Mouse (Mus musculus): ENCODE data around the gene Exosc1. TPM values are rescaled to one million over a fixed set of nuclear protein-coding genes. Genes with fewer than 3 reads are reported as not detected.
"Not testable (repeated sequence)": the region's sequence is repeated elsewhere in the genome, so short reads cannot be mapped to it uniquely, and the experiment has no call there.

Exosc1 gene
- polyA plus RNA-seq, 1 experiment from 2014 or later = 61.3 TPM

- no peaks in the 10 kb centered on the region for H3K27me3 ChIP-seq (ENCODE audit: control insufficient read depth, insufficient read depth, low read depth, low read length)
- H3K9me3 ChIP-seq (replicated peaks; ENCODE audit: control insufficient read depth, low read length, poor library complexity, severe bottlenecking) = no peaks in the 10 kb centered on the region
- H3K9ac ChIP-seq (ENCODE audit: low read depth, low read length) = no peak overlapping the region
- no peak overlapping the region for H3K27ac ChIP-seq (ENCODE audit: low read length)
- no peak for ATAC-seq
- WGBS = 79% methylated on average over 4 of the region's 4 CpGs
- H3K4me1 ChIP-seq (ENCODE audit: control insufficient read depth, insufficient read depth, low read length) = peaks cover 5% of the 10 kb centered on the region
- no peak overlapping the region for H3K4me2 ChIP-seq (ENCODE audit: low read length)
- no peak overlapping the region for H3K4me3 ChIP-seq (ENCODE audit: low read depth, low read length)
- peaks cover 31% of the 10 kb centered on the region for H3K36me3 ChIP-seq (ENCODE audit: control insufficient read depth, insufficient read depth, low read length)
These were observed 13.8 kb downstream of the Exosc1 start for GRCm38 (mm10) chr19:41919471-41919870.

- peaks cover 25% of the 10 kb centered on the region for H3K4me1 ChIP-seq (ENCODE audit: control insufficient read depth, insufficient read depth, low read length)
- 94% methylated on average over 4 of the region's 4 CpGs for WGBS
- no peak overlapping the region for H3K4me2 ChIP-seq (ENCODE audit: low read length)
- H3K4me3 ChIP-seq (ENCODE audit: low read depth, low read length) = no peak overlapping the region
- H3K27me3 ChIP-seq (ENCODE audit: control insufficient read depth, insufficient read depth, low read depth, low read length) = no peaks in the 10 kb centered on the region
- H3K27ac ChIP-seq (ENCODE audit: low read length) = no peak overlapping the region
- no peak overlapping the region for H3K9ac ChIP-seq (ENCODE audit: low read depth, low read length)
- H3K9me3 ChIP-seq (replicated peaks; ENCODE audit: control insufficient read depth, low read length, poor library complexity, severe bottlenecking) = no peaks in the 10 kb centered on the region
- no peak for ATAC-seq
- peaks cover 25% of the 10 kb centered on the region for H3K36me3 ChIP-seq (ENCODE audit: control insufficient read depth, insufficient read depth, low read length)
These were observed 16.4 kb downstream of the Exosc1 start for GRCm38 (mm10) chr19:41916853-41917252.

DNA sequence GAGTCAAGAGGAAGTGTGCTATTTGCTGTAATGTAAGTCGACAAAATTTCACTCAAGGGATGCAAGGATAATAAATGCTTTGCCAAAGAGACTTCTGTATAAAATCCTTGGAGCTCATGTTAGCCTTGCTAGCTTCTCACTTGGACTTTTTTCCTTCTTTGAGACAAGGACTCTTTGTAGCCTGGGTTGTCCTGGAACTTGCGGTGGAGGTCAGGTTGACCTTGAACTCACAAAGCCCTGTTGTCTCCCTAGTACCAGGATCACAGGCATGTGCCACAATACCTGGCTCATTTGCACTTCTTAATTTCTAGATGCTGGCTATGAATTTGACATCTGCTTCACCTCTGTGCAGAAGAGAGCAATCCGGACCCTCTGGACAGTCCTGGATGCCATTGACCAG lies 17.9 kb downstream of the Exosc1 start:
- no peak for ATAC-seq
- WGBS = 94% methylated on average over 3 of the region's 3 CpGs

DNA sequence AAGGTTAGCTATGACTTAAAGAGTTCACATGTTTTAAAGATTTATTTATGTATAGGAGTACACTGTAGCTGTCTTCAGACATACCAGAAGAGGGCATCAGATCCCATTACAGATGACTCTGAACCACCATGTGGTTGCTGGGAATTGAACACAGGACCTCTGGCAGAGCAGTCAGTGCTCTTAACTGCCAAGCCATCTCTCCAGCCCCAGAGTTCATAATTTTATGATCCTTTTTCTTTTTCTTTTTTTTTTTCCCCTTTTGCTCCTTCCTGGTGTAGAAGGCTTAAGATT lies 18.7 kb downstream of the Exosc1 start:
- not testable (repeated sequence) for ATAC-seq; H3K27me3 ChIP-seq (ENCODE audit: control insufficient read depth, insufficient read depth, low read depth, low read length); H3K27ac ChIP-seq (ENCODE audit: low read length); H3K9ac ChIP-seq (ENCODE audit: low read depth, low read length); H3K4me3 ChIP-seq (ENCODE audit: low read depth, low read length); H3K9me3 ChIP-seq (replicated peaks; ENCODE audit: control insufficient read depth, low read length, poor library complexity, severe bottlenecking)
- Histone ChIP-seq H3K4me1 (ENCODE audit: control insufficient read depth, insufficient read depth, low read length) (peaks cover 25% of the 10 kb centered on the region), H3K36me3 (ENCODE audit: control insufficient read depth, insufficient read depth, low read length) (peaks cover 22% of the 10 kb centered on the region), H3K4me2 (ENCODE audit: low read length) (peak overlapping the region; percentile 83; the same call in 1 of the 2 replicates)

More for the DNA sequence above, 17.9 kb downstream of the Exosc1 start:
- Histone ChIP-seq H3K4me1 (ENCODE audit: control insufficient read depth, insufficient read depth, low read length) (peaks cover 25% of the 10 kb centered on the region), H3K9me3 (replicated peaks; ENCODE audit: control insufficient read depth, low read length, poor library complexity, severe bottlenecking) (no peaks in the 10 kb centered on the region), H3K27ac (ENCODE audit: low read length) (no peak overlapping the region), H3K4me3 (ENCODE audit: low read depth, low read length) (no peak overlapping the region), H3K36me3 (ENCODE audit: control insufficient read depth, insufficient read depth, low read length) (peaks cover 24% of the 10 kb centered on the region), H3K4me2 (ENCODE audit: low read length) (no peak overlapping the region), H3K9ac (ENCODE audit: low read depth, low read length) (no peak overlapping the region), H3K27me3 (ENCODE audit: control insufficient read depth, insufficient read depth, low read depth, low read length) (no peaks in the 10 kb centered on the region)

DNA sequence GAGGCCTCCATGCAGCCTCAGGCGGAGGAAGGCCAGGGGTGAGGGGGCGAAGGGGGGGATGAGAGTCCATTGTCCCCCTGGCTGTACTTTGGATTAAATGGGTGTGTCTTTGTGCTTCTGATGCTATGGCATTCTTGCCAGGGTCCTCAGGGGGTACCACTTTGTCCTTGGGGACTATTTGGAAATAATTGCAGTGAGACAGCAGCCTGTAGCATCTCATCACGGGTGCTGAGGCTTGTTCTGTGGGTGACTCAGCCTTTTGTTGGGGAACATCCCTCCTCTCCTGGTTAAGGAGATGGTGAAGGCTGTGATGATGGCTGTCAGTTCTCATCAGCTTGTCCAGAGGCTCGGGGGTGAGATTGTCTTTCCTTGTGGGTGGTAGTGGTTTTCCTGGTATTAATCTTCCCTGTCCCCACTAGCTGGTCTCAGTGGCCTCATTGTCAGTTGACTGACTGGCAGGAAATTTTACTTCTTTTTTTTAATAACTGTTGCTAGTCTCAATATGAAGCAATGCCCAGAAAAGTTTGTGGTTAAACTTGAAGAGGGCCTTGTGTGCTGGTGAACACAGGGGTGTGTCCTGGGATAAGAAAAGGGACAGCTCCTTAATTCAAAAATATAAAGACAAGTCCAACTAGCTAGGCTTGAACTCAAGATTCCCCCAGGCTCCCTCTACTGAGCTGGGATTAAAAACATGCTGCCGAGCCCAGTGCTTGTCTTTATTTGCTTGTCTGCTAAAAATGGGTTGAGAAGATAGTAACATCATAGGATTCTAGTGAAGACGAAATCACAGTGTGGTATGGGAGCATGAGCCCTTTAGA lies 19.2 kb downstream of the Exosc1 start:
- Histone ChIP-seq H3K4me3 (ENCODE audit: low read depth, low read length) (peak overlapping the region; percentile 94), H3K4me2 (ENCODE audit: low read length) (peak overlapping the region; percentile 83), H3K27me3 (ENCODE audit: control insufficient read depth, insufficient read depth, low read depth, low read length) (no peaks in the 10 kb centered on the region), H3K4me1 (ENCODE audit: control insufficient read depth, insufficient read depth, low read length) (peaks cover 25% of the 10 kb centered on the region), H3K36me3 (ENCODE audit: control insufficient read depth, insufficient read depth, low read length) (peaks cover 16% of the 10 kb centered on the region), H3K9me3 (replicated peaks; ENCODE audit: control insufficient read depth, low read length, poor library complexity, severe bottlenecking) (no peaks in the 10 kb centered on the region), H3K9ac (ENCODE audit: low read depth, low read length) (peak overlapping the region; percentile 94), H3K27ac (ENCODE audit: low read length) (no peak overlapping the region)
- no peak for ATAC-seq
- 35% methylated on average over 6 of the region's 6 CpGs for WGBS

GRCm38 (mm10) chr19:41912121-41913080 lies 20.8 kb downstream of the Exosc1 start:
- H3K9me3 ChIP-seq (replicated peaks; ENCODE audit: control insufficient read depth, low read length, poor library complexity, severe bottlenecking) = no peaks in the 10 kb centered on the region
- peak overlapping the region; percentile 94 for H3K9ac ChIP-seq (ENCODE audit: low read depth, low read length)
- peak; percentile 85 for ATAC-seq
- no peaks in the 10 kb centered on the region for H3K27me3 ChIP-seq (ENCODE audit: control insufficient read depth, insufficient read depth, low read depth, low read length)
- under 1% methylated on average over 50 of the region's 53 CpGs for WGBS
- peak overlapping the region; percentile 90 for H3K27ac ChIP-seq (ENCODE audit: low read length)
- H3K4me1 ChIP-seq (ENCODE audit: control insufficient read depth, insufficient read depth, low read length) = peaks cover 25% of the 10 kb centered on the region
- H3K36me3 ChIP-seq (ENCODE audit: control insufficient read depth, insufficient read depth, low read length) = peaks cover 12% of the 10 kb centered on the region
- H3K4me3 ChIP-seq (ENCODE audit: low read depth, low read length) = peak overlapping the region; percentile 94
- H3K4me2 ChIP-seq (ENCODE audit: low read length) = peak overlapping the region; percentile 83

DNA sequence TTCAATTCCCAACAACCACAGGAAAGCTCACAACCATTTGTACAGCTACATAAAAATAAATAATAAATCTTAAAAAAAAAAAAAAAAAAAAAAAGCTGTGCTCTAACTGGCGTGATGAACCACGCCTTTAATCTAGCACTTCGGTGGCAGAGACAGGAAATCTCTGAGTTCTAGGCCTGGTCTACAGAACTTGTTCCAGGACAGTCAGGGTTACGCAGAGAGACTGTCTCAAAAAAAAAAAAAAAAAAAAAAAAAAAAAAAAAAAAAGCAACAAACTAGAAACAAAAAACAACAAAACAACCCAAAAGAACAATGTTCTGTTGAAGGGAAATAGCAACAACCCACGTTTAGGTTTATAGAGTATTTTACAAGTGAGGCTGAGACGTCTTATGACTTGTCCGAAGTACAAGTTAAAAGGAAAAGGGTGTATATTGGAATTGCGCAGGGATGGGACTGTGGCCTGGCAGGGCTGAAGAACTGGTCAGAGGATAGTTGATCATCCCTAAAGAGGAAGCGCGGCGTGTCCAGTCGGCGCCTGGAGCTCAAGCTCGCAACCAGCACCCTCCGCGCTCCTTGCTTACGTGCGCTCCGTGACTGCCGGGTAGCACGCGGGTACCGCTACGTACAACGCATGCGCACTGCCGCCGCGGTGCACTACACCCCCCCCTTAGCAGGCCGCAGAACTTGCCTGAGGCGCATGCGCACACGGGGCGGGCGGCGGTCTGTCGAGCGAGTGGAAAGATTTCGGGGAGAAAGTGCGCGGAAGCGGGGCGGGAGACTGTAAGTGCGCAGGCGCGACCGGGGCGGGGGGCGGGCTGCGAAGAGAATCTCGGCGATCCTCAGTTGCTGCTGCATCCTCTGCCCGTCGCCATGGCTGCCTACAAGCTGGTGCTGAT lies 21.8 kb downstream of the Exosc1 start, which contains the start of gene Pgam1:
Pgam1 (plus strand) TSS at position 746 of the 896 bp plus-strand sequence.
- peak within 1 kb of the TSS; percentile 94 for H3K4me3 ChIP-seq (ENCODE audit: low read depth, low read length)
- peaks cover 4% of the 10 kb centered on the region for H3K36me3 ChIP-seq (ENCODE audit: control insufficient read depth, insufficient read depth, low read length)
- H3K27me3 ChIP-seq (ENCODE audit: control insufficient read depth, insufficient read depth, low read depth, low read length) = no peaks in the 10 kb centered on the region
- H3K4me1 ChIP-seq (ENCODE audit: control insufficient read depth, insufficient read depth, low read length) = peaks cover 25% of the 10 kb centered on the region
- H3K4me2 ChIP-seq (ENCODE audit: low read length) = peak within 1 kb of the TSS; percentile 83
- H3K9me3 ChIP-seq (replicated peaks; ENCODE audit: control insufficient read depth, low read length, poor library complexity, severe bottlenecking) = no peaks in the 10 kb centered on the region
- WGBS = 6% methylated on average over 53 of the region's 54 CpGs
- H3K27ac ChIP-seq (ENCODE audit: low read length) = peak within 1 kb of the TSS; percentile 90
- peak within 1 kb of the TSS; percentile 94 for H3K9ac ChIP-seq (ENCODE audit: low read depth, low read length)
- ATAC-seq = peak; percentile 95

DNA sequence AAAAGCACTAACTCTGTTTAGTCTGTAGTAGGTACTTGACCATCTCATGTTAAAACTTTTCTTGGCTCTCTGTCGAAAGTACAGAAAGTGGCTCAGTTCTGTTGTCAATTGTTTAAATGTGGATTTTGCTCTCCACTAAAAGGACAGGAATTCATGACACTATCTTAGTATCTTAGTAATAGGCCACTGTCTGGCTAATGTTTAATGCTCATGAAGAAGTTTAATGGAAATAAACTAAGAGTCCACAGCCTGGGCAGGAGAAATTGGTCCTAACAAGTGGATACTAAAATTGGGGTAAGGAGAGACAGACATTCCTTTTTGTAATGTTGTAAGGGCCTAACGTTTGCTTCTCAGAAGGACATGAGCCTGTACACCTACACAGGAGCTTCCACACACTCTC lies 22.8 kb downstream of the Exosc1 start:
- Histone ChIP-seq H3K9ac (ENCODE audit: low read depth, low read length) (no peak overlapping the region), H3K27me3 (ENCODE audit: control insufficient read depth, insufficient read depth, low read depth, low read length) (no peaks in the 10 kb centered on the region), H3K36me3 (ENCODE audit: control insufficient read depth, insufficient read depth, low read length) (no peaks in the 10 kb centered on the region), H3K4me2 (ENCODE audit: low read length) (no peak overlapping the region), H3K27ac (ENCODE audit: low read length) (no peak overlapping the region), H3K9me3 (replicated peaks; ENCODE audit: control insufficient read depth, low read length, poor library complexity, severe bottlenecking) (no peaks in the 10 kb centered on the region), H3K4me1 (ENCODE audit: control insufficient read depth, insufficient read depth, low read length) (peaks cover 25% of the 10 kb centered on the region), H3K4me3 (ENCODE audit: low read depth, low read length) (no peak overlapping the region)
- 88% methylated on average over 2 of the region's 2 CpGs for WGBS
- ATAC-seq = no peak

Measured in midbrain, embryonic 16.5 days (tissue).